Mouse (Mus musculus): ENCODE results near the gene Hmcn2. TPM values are rescaled to one million over a fixed set of nuclear protein-coding genes. Genes with fewer than 3 reads are reported as not detected.

Gene Hmcn2
- polyA plus RNA-seq, 1 experiment from 2014 or later: 0.20 TPM

DNA sequence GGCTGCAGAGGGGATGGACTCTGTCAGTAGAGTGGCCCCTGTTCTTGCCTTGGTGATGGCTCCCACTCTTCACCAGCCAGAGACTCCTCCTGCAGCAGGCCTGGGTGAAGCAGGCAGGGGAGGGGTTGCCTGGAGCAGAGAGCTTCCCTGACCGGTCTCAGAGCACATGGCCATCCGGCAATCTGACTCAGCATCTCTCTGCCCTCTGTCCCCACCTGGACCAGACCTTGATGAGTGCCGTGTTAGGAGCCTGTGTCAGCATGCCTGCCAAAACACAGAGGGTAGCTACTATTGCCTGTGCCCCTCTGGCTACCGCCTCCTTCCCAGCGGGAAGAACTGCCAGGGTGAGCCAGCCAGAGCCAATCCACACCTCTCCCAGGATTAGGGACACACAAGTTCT is 144.2 kb downstream of the Hmcn2 start:
- ATAC-seq (peak; percentile 5; the same call in 1 of the 2 replicates), DNase-seq (no peak)
- Histone ChIP-seq H3K4me1 (ENCODE audit: insufficient read depth) (peaks cover 29% of the 10 kb centered on the region), H3K4me2 (ENCODE audit: low read depth, low read length) (peak overlapping the region; percentile 44), H3K9me3 (ENCODE audit: low read length) (no peaks in the 10 kb centered on the region), H3K4me3 (ENCODE audit: low read depth, low read length) (no peak overlapping the region), H3K36me3 (replicated peaks; ENCODE audit: insufficient read depth, low read length) (no peaks in the 10 kb centered on the region), H3K27me3 (ENCODE audit: insufficient read depth, low read length) (peaks cover 6% of the 10 kb centered on the region; the same call in 1 of the 2 replicates), H3K27ac (ENCODE audit: low read depth) (peak overlapping the region; percentile 98), H3K9ac (replicated peaks) (0 out of 2 replicates have a peak overlapping the region, but pooled peaks have one; percentile 4)
- WGBS (ENCODE audit: insufficient replicate concordance): 50% methylated on average over 5 of the region's 5 CpGs
- TF ChIP-seq CTCF (IDR thresholded peaks at IDR 0.05; ENCODE audit: low read depth) (no peak), EP300 (IDR thresholded peaks at IDR 0.05; ENCODE audit: low read depth) (no peak)

GRCm38 (mm10) chr2:31458989-31459936 is 145.0 kb downstream of the Hmcn2 start:
- Histone ChIP-seq H3K27ac (ENCODE audit: low read depth) (peak overlapping the region; percentile 98), H3K4me3 (ENCODE audit: low read depth, low read length) (peak overlapping the region; percentile 53), H3K9me3 (ENCODE audit: low read length) (no peaks in the 10 kb centered on the region), H3K4me1 (ENCODE audit: insufficient read depth) (peaks cover 28% of the 10 kb centered on the region), H3K36me3 (replicated peaks; ENCODE audit: insufficient read depth, low read length) (no peaks in the 10 kb centered on the region), H3K9ac (replicated peaks) (peak overlapping the region; percentile 84), H3K4me2 (ENCODE audit: low read depth, low read length) (peak overlapping the region; percentile 75), H3K27me3 (ENCODE audit: insufficient read depth, low read length) (peaks cover 6% of the 10 kb centered on the region; the same call in 1 of the 2 replicates)
- peak; percentile 72 for ATAC-seq
- TF ChIP-seq EP300 (IDR thresholded peaks at IDR 0.05; ENCODE audit: low read depth): peak; percentile 19; the same call in 1 of the 2 replicates
- no peak for TF ChIP-seq CTCF (IDR thresholded peaks at IDR 0.05; ENCODE audit: low read depth)
- peak; percentile 74 for DNase-seq
- WGBS (ENCODE audit: insufficient replicate concordance): 21% methylated on average over 14 of the region's 16 CpGs

DNA sequence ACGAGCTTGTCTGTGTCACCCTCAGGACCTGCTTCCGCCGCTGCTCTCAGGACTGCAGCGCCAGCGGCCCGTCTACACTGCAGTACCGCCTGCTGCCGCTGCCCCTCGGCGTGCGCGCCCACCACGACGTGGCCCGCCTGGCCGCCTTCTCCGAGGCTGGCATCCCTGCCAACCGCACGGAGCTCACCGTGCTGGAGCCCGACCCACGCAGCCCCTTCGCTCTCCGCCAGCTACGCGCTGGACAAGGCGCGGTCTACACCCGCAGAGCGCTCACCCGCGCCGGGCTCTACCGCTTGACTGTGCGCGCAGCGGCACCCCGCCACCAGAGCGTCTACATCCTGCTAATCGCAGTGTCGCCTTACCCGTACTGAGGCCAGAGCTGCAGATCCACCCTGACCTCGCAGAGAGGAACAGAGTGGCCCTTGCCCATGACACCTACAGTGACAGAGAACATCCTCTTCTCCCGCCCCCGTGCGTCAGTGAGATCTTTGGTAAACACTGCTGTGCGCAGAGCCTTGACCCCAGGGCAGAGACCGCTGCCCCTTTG is 145.9 kb downstream of the Hmcn2 start:
- DNase-seq (peak; percentile 82), ATAC-seq (peak; percentile 52)
- peak; percentile 93 for TF ChIP-seq EP300 (IDR thresholded peaks at IDR 0.05; ENCODE audit: low read depth)
- TF ChIP-seq CTCF (IDR thresholded peaks at IDR 0.05; ENCODE audit: low read depth): peak; percentile 62
- peak overlapping the region; percentile 53 for H3K4me3 ChIP-seq (ENCODE audit: low read depth, low read length)
- H3K4me2 ChIP-seq (ENCODE audit: low read depth, low read length): peak overlapping the region; percentile 75
- peaks cover 6% of the 10 kb centered on the region; the same call in 1 of the 2 replicates for H3K27me3 ChIP-seq (ENCODE audit: insufficient read depth, low read length)
- WGBS (ENCODE audit: insufficient replicate concordance): 2% methylated on average over 48 of the region's 48 CpGs
- no peaks in the 10 kb centered on the region for H3K36me3 ChIP-seq (replicated peaks; ENCODE audit: insufficient read depth, low read length)
- peak overlapping the region; percentile 98 for H3K27ac ChIP-seq (ENCODE audit: low read depth)
- no peaks in the 10 kb centered on the region for H3K9me3 ChIP-seq (ENCODE audit: low read length)
- H3K9ac ChIP-seq (replicated peaks): peak overlapping the region; percentile 84
- peaks cover 26% of the 10 kb centered on the region for H3K4me1 ChIP-seq (ENCODE audit: insufficient read depth)

DNA sequence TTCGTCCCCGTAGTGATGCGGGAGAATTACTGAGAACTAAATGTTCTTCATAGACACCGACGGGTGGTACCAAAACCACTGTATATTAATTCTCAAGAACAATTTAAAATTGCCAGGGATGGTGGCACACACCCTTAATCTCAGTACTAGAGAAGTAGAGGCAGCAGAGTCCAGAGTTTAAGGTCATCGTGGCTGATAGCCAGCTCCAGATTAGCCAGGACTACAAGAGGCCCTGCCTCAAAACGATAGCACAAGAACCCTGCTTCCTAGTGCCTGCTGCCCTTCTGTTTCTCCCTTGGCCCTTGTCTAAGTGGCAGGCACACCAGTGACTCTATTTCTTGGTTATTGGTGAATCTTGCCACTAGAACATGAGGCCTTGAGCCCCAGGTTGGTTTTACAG is 146.7 kb downstream of the Hmcn2 start:
- Histone ChIP-seq H3K4me3 (ENCODE audit: low read depth, low read length) (no peak overlapping the region), H3K27ac (ENCODE audit: low read depth) (peak overlapping the region; percentile 98), H3K4me2 (ENCODE audit: low read depth, low read length) (no peak overlapping the region), H3K9me3 (ENCODE audit: low read length) (no peaks in the 10 kb centered on the region), H3K4me1 (ENCODE audit: insufficient read depth) (peaks cover 23% of the 10 kb centered on the region), H3K27me3 (ENCODE audit: insufficient read depth, low read length) (peaks cover 6% of the 10 kb centered on the region; the same call in 1 of the 2 replicates), H3K36me3 (replicated peaks; ENCODE audit: insufficient read depth, low read length) (no peaks in the 10 kb centered on the region), H3K9ac (replicated peaks) (peak overlapping the region; percentile 30; the same call in 1 of the 2 replicates)
- DNase-seq (no peak), ATAC-seq (no peak)
- 56% methylated on average over 7 of the region's 7 CpGs for WGBS (ENCODE audit: insufficient replicate concordance)
- TF ChIP-seq CTCF (IDR thresholded peaks at IDR 0.05; ENCODE audit: low read depth): no peak
- TF ChIP-seq EP300 (IDR thresholded peaks at IDR 0.05; ENCODE audit: low read depth): no peak

GRCm38 (mm10) chr2:31462051-31462450 is 147.8 kb downstream of the Hmcn2 start:
- Histone ChIP-seq H3K27me3 (ENCODE audit: insufficient read depth, low read length) (peaks cover 6% of the 10 kb centered on the region; the same call in 1 of the 2 replicates), H3K9ac (replicated peaks) (no peak overlapping the region), H3K4me2 (ENCODE audit: low read depth, low read length) (no peak overlapping the region), H3K36me3 (replicated peaks; ENCODE audit: insufficient read depth, low read length) (no peaks in the 10 kb centered on the region), H3K4me1 (ENCODE audit: insufficient read depth) (peaks cover 23% of the 10 kb centered on the region), H3K27ac (ENCODE audit: low read depth) (peak overlapping the region; percentile 98), H3K4me3 (ENCODE audit: low read depth, low read length) (no peak overlapping the region), H3K9me3 (ENCODE audit: low read length) (no peaks in the 10 kb centered on the region)
- ATAC-seq: no peak
- no peak for TF ChIP-seq EP300 (IDR thresholded peaks at IDR 0.05; ENCODE audit: low read depth)
- no peak for TF ChIP-seq CTCF (IDR thresholded peaks at IDR 0.05; ENCODE audit: low read depth)
- no peak for DNase-seq
- WGBS (ENCODE audit: insufficient replicate concordance): 45% methylated on average over 8 of the region's 8 CpGs

DNA sequence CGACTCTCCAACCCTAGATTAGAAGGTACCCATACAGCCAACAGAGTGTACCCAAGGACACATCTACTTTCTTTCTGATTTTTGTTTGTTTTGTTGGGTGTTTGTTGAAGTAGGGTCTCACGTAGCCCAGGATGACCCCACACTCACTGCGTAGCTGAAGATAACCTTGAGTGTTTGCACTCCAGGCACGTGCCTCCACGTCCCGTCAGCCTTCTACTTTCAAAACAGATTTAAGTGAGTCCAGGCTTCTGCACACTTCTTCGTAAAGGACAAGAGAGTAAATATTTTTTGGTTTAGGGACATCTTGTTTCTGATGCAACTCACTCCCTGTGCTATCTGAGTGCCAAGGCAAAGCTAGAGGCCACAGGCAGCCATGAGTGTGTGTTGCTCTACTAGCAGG is 149.0 kb downstream of the Hmcn2 start:
- Histone ChIP-seq H3K4me3 (ENCODE audit: low read depth, low read length) (no peak overlapping the region), H3K36me3 (replicated peaks; ENCODE audit: insufficient read depth, low read length) (no peaks in the 10 kb centered on the region), H3K27ac (ENCODE audit: low read depth) (peak overlapping the region; percentile 84), H3K4me2 (ENCODE audit: low read depth, low read length) (no peak overlapping the region), H3K4me1 (ENCODE audit: insufficient read depth) (peaks cover 23% of the 10 kb centered on the region), H3K9ac (replicated peaks) (no peak overlapping the region), H3K9me3 (ENCODE audit: low read length) (no peaks in the 10 kb centered on the region), H3K27me3 (ENCODE audit: insufficient read depth, low read length) (peaks cover 6% of the 10 kb centered on the region; the same call in 1 of the 2 replicates)
- DNase-seq: no peak
- ATAC-seq: no peak
- no peak for TF ChIP-seq CTCF (IDR thresholded peaks at IDR 0.05; ENCODE audit: low read depth)
- TF ChIP-seq EP300 (IDR thresholded peaks at IDR 0.05; ENCODE audit: low read depth): peak; percentile 77
- WGBS (ENCODE audit: insufficient replicate concordance): 48% methylated on average over 7 of the region's 7 CpGs

Data from liver, postnatal 0 days (tissue).